Mouse (Mus musculus): ENCODE data around the gene Gm10428. TPM values are rescaled to one million over a fixed set of nuclear protein-coding genes. Genes with fewer than 3 reads are reported as not detected.
A peak's percentile ranks its signal among the peaks of the same experiment; 100 is the strongest.
"Not testable (repeated sequence)": the region's sequence is repeated elsewhere in the genome, so short reads cannot be mapped to it uniquely, and the experiment has no call there.

The Gm10428 gene
- polyA plus RNA-seq, 1 experiment from 2014 or later, result 0.99 TPM

- no peak overlapping the region for H3K9ac ChIP-seq (ENCODE audit: low read length)
- DNase-seq (ENCODE audit: low spot score), result no peak
- peaks cover 11% of the 10 kb centered on the region for H3K4me1 ChIP-seq (ENCODE audit: control insufficient read depth, insufficient read depth, low read length)
- H3K4me3 ChIP-seq (ENCODE audit: low read depth, low read length), result no peak overlapping the region
- no peaks in the 10 kb centered on the region for H3K27me3 ChIP-seq (ENCODE audit: control insufficient read depth, insufficient read depth, low read length)
- WGBS, result 77% methylated on average over 2 of the region's 2 CpGs
- no peak for ATAC-seq (ENCODE audit: insufficient number of reproducible peaks, low FRiP score, low TSS enrichment, low read depth)
- no peak overlapping the region for H3K27ac ChIP-seq (replicated peaks; ENCODE audit: low read depth, low read length)
- H3K4me2 ChIP-seq (ENCODE audit: low read depth, severe bottlenecking), result no peak overlapping the region
- no peaks in the 10 kb centered on the region for H3K36me3 ChIP-seq (ENCODE audit: control insufficient read depth, insufficient read depth, low read length)
- H3K9me3 ChIP-seq (ENCODE audit: control insufficient read depth, low read length), result no peaks in the 10 kb centered on the region
Observed at GRCm38 (mm10) chr11:62741186-62741585, 11.7 kb upstream of the Gm10428 start.

- peaks cover 11% of the 10 kb centered on the region for H3K4me1 ChIP-seq (ENCODE audit: control insufficient read depth, insufficient read depth, low read length)
- no peak overlapping the region for H3K4me2 ChIP-seq (ENCODE audit: low read depth, severe bottlenecking)
- H3K27ac ChIP-seq (replicated peaks; ENCODE audit: low read depth, low read length), result 0 out of 2 replicates have a peak overlapping the region, but pooled peaks have one; percentile 36
- no peak for ATAC-seq (ENCODE audit: insufficient number of reproducible peaks, low FRiP score, low TSS enrichment, low read depth)
- H3K27me3 ChIP-seq (ENCODE audit: control insufficient read depth, insufficient read depth, low read length), result no peaks in the 10 kb centered on the region
- H3K9ac ChIP-seq (ENCODE audit: low read length), result no peak overlapping the region
- no peak overlapping the region for H3K4me3 ChIP-seq (ENCODE audit: low read depth, low read length)
- peak; percentile 39 for DNase-seq (ENCODE audit: low spot score)
- no peaks in the 10 kb centered on the region for H3K36me3 ChIP-seq (ENCODE audit: control insufficient read depth, insufficient read depth, low read length)
- no peaks in the 10 kb centered on the region for H3K9me3 ChIP-seq (ENCODE audit: control insufficient read depth, low read length)
- WGBS, result 31% methylated on average over 10 of the region's 10 CpGs
Observed at GRCm38 (mm10) chr11:62742261-62742957, 10.5 kb upstream of the Gm10428 start.

- no peaks in the 10 kb centered on the region for H3K9me3 ChIP-seq (ENCODE audit: control insufficient read depth, low read length)
Observed at GRCm38 (mm10) chr11:62744103-62744502, 8.8 kb upstream of the Gm10428 start.

GRCm38 (mm10) chr11:62746001-62746533 lies 6.8 kb upstream of the Gm10428 start:
- ATAC-seq (ENCODE audit: insufficient number of reproducible peaks, low FRiP score, low TSS enrichment, low read depth) (peak; percentile 73; the same call in 1 of the 2 replicates), DNase-seq (ENCODE audit: low spot score) (peak; percentile 83)
- Histone ChIP-seq H3K4me2 (ENCODE audit: low read depth, severe bottlenecking) (peak overlapping the region; percentile 57), H3K4me3 (ENCODE audit: low read depth, low read length) (peak overlapping the region; percentile 31), H3K4me1 (ENCODE audit: control insufficient read depth, insufficient read depth, low read length) (peaks cover 11% of the 10 kb centered on the region), H3K9ac (ENCODE audit: low read length) (0 out of 2 replicates have a peak overlapping the region, but pooled peaks have one; percentile 27), H3K9me3 (ENCODE audit: control insufficient read depth, low read length) (no peaks in the 10 kb centered on the region), H3K27ac (replicated peaks; ENCODE audit: low read depth, low read length) (no peak overlapping the region), H3K27me3 (ENCODE audit: control insufficient read depth, insufficient read depth, low read length) (no peaks in the 10 kb centered on the region), H3K36me3 (ENCODE audit: control insufficient read depth, insufficient read depth, low read length) (no peaks in the 10 kb centered on the region)
- 2% methylated on average over 27 of the region's 27 CpGs for WGBS

More at GRCm38 (mm10) chr11:62744103-62744502, 8.8 kb upstream of the Gm10428 start:
- Histone ChIP-seq H3K27ac (replicated peaks; ENCODE audit: low read depth, low read length) (no peak overlapping the region), H3K9ac (ENCODE audit: low read length) (no peak overlapping the region), H3K4me3 (ENCODE audit: low read depth, low read length) (no peak overlapping the region), H3K27me3 (ENCODE audit: control insufficient read depth, insufficient read depth, low read length) (no peaks in the 10 kb centered on the region), H3K36me3 (ENCODE audit: control insufficient read depth, insufficient read depth, low read length) (no peaks in the 10 kb centered on the region), H3K4me2 (ENCODE audit: low read depth, severe bottlenecking) (no peak overlapping the region), H3K4me1 (ENCODE audit: control insufficient read depth, insufficient read depth, low read length) (peaks cover 11% of the 10 kb centered on the region)
- peak; percentile 84 for DNase-seq (ENCODE audit: low spot score)
- no peak for ATAC-seq (ENCODE audit: insufficient number of reproducible peaks, low FRiP score, low TSS enrichment, low read depth)
- WGBS, result 41% methylated on average over 5 of the region's 5 CpGs

GRCm38 (mm10) chr11:62747227-62747626 lies 5.7 kb upstream of the Gm10428 start:
- no peak overlapping the region for H3K4me3 ChIP-seq (ENCODE audit: low read depth, low read length)
- H3K27ac ChIP-seq (replicated peaks; ENCODE audit: low read depth, low read length), result no peak overlapping the region
- peaks cover 6% of the 10 kb centered on the region for H3K4me1 ChIP-seq (ENCODE audit: control insufficient read depth, insufficient read depth, low read length)
- H3K9ac ChIP-seq (ENCODE audit: low read length), result no peak overlapping the region
- no peaks in the 10 kb centered on the region for H3K9me3 ChIP-seq (ENCODE audit: control insufficient read depth, low read length)
- H3K4me2 ChIP-seq (ENCODE audit: low read depth, severe bottlenecking), result no peak overlapping the region
- no peak for DNase-seq (ENCODE audit: low spot score)
- 73% methylated on average over 9 of the region's 9 CpGs for WGBS
- no peaks in the 10 kb centered on the region for H3K36me3 ChIP-seq (ENCODE audit: control insufficient read depth, insufficient read depth, low read length)
- H3K27me3 ChIP-seq (ENCODE audit: control insufficient read depth, insufficient read depth, low read length), result no peaks in the 10 kb centered on the region
- no peak for ATAC-seq (ENCODE audit: insufficient number of reproducible peaks, low FRiP score, low TSS enrichment, low read depth)

GRCm38 (mm10) chr11:62748062-62748461 lies 4.8 kb upstream of the Gm10428 start:
- ATAC-seq (ENCODE audit: insufficient number of reproducible peaks, low FRiP score, low TSS enrichment, low read depth), result no peak
- WGBS, result 70% methylated on average over 4 of the region's 4 CpGs
- H3K4me1 ChIP-seq (ENCODE audit: control insufficient read depth, insufficient read depth, low read length), result 0 out of 2 replicates have a peak, but pooled peaks cover 6% of the 10 kb centered on the region
- no peak overlapping the region for H3K4me3 ChIP-seq (ENCODE audit: low read depth, low read length)
- no peaks in the 10 kb centered on the region for H3K36me3 ChIP-seq (ENCODE audit: control insufficient read depth, insufficient read depth, low read length)
- DNase-seq (ENCODE audit: low spot score), result no peak
- H3K9ac ChIP-seq (ENCODE audit: low read length), result no peak overlapping the region
- no peaks in the 10 kb centered on the region for H3K27me3 ChIP-seq (ENCODE audit: control insufficient read depth, insufficient read depth, low read length)
- H3K27ac ChIP-seq (replicated peaks; ENCODE audit: low read depth, low read length), result no peak overlapping the region
- H3K9me3 ChIP-seq (ENCODE audit: control insufficient read depth, low read length), result no peaks in the 10 kb centered on the region
- H3K4me2 ChIP-seq (ENCODE audit: low read depth, severe bottlenecking), result no peak overlapping the region

- WGBS, result 96% methylated on average over 13 of the region's 13 CpGs
- not testable (repeated sequence) for H3K36me3 ChIP-seq (ENCODE audit: control insufficient read depth, insufficient read depth, low read length); H3K27me3 ChIP-seq (ENCODE audit: control insufficient read depth, insufficient read depth, low read length); H3K27ac ChIP-seq (replicated peaks; ENCODE audit: low read depth, low read length); H3K9me3 ChIP-seq (ENCODE audit: control insufficient read depth, low read length); H3K4me2 ChIP-seq (ENCODE audit: low read depth, severe bottlenecking); DNase-seq (ENCODE audit: low spot score); ATAC-seq (ENCODE audit: insufficient number of reproducible peaks, low FRiP score, low TSS enrichment, low read depth); H3K4me3 ChIP-seq (ENCODE audit: low read depth, low read length); H3K9ac ChIP-seq (ENCODE audit: low read length); H3K4me1 ChIP-seq (ENCODE audit: control insufficient read depth, insufficient read depth, low read length)
Observed at GRCm38 (mm10) chr11:62749445-62749844, 3.5 kb upstream of the Gm10428 start.

- Histone ChIP-seq H3K36me3 (ENCODE audit: control insufficient read depth, insufficient read depth, low read length) (no peaks in the 10 kb centered on the region), H3K4me3 (ENCODE audit: low read depth, low read length) (no peak overlapping the region), H3K9ac (ENCODE audit: low read length) (no peak overlapping the region), H3K9me3 (ENCODE audit: control insufficient read depth, low read length) (no peaks in the 10 kb centered on the region), H3K4me1 (ENCODE audit: control insufficient read depth, insufficient read depth, low read length) (0 out of 2 replicates have a peak, but pooled peaks cover 3% of the 10 kb centered on the region), H3K27me3 (ENCODE audit: control insufficient read depth, insufficient read depth, low read length) (no peaks in the 10 kb centered on the region), H3K4me2 (ENCODE audit: low read depth, severe bottlenecking) (no peak overlapping the region), H3K27ac (replicated peaks; ENCODE audit: low read depth, low read length) (no peak overlapping the region)
- no peak for DNase-seq (ENCODE audit: low spot score)
- WGBS, result 41% methylated on average over 11 of the region's 11 CpGs
- ATAC-seq (ENCODE audit: insufficient number of reproducible peaks, low FRiP score, low TSS enrichment, low read depth), result no peak
Observed at GRCm38 (mm10) chr11:62752191-62752590, 709 bp upstream of the Gm10428 start.

Measured in limb, embryonic 11.5 days (tissue).